Mouse (Mus musculus) heart, embryonic 11.5 days (tissue): ENCODE results near the gene Cpeb3. TPM values are rescaled to one million over a fixed set of nuclear protein-coding genes. Genes with fewer than 3 reads are reported as not detected.
"Not testable (repeated sequence)": the region's sequence is repeated elsewhere in the genome, so short reads cannot be mapped to it uniquely, and the experiment has no call there.

Experiments used
- ATAC-seq: fragments of 200-750 bp; cut with Nextera tagmentation; replicated peaks from 2 replicates; pipeline ENCODE4 v1.8.0; 2017; ENCODE audit warnings: moderate library complexity; ENCODE audit not compliant: insufficient number of reproducible peaks, low FRiP score, low TSS enrichment
- H3K27ac ChIP-seq: fragments of 300-500 bp; sonication (generic); 2 replicates; pipeline ENCODE4 v1.5.1; 2014; ENCODE audit warnings: mild to moderate bottlenecking, low read depth, low read length
- H3K27me3 ChIP-seq: fragments of 300-500 bp; sonication (generic); 2 replicates; pipeline ENCODE4 v1.6.1; 2014; ENCODE audit warnings: mild to moderate bottlenecking, low read length, mixed read lengths; ENCODE audit not compliant: control insufficient read depth, insufficient read depth
- H3K36me3 ChIP-seq: fragments of 300-500 bp; sonication (generic); 2 replicates; pipeline ENCODE4 v1.6.1; 2014; ENCODE audit warnings: mild to moderate bottlenecking, low read length, moderate library complexity, mixed read lengths; ENCODE audit not compliant: control insufficient read depth, insufficient read depth
- H3K4me1 ChIP-seq: fragments of 300-500 bp; sonication (generic); 2 replicates; pipeline ENCODE4 v1.6.1; 2014; ENCODE audit warnings: low read length; ENCODE audit not compliant: control insufficient read depth, insufficient read depth
- H3K4me2 ChIP-seq: fragments of 300-500 bp; sonication (generic); 2 replicates; pipeline ENCODE4 v1.6.1; 2014; ENCODE audit warnings: mild to moderate bottlenecking, moderate library complexity
- H3K4me3 ChIP-seq: fragments of 300-500 bp; sonication (generic); 2 replicates; pipeline ENCODE4 v1.5.1; 2014; ENCODE audit warnings: low read depth, low read length
- H3K9ac ChIP-seq: fragments of 300-500 bp; sonication (generic); 2 replicates; pipeline ENCODE4 v1.6.1; 2014; ENCODE audit warnings: mild to moderate bottlenecking, low read depth, low read length, moderate library complexity
- H3K9me3 ChIP-seq: fragments of 300-500 bp; sonication (generic); replicated peaks from 2 replicates; pipeline ENCODE4 v1.6.1; 2016; ENCODE audit warnings: low read length; ENCODE audit not compliant: control insufficient read depth
- WGBS: fragments of 180-500 bp; shearing (Covaris S2); extraction: QIAGEN DNeasy Blood & Tissue Kit; methylation state at CpG from one replicate; pipeline ENCODE4 v1.1.7; 2014; ENCODE audit not compliant: insufficient replicate concordance; 5-methylcytosine and 5-hydroxymethylcytosine counted together
- polyA plus RNA-seq: library from polyadenylated mRNA; unstranded; fragments of >200 nt; fragmentation: Nextera tagmentation; extraction: Ambion mirVana; gene quantifications from 2 replicates; pipeline ENCODE4 v1.2.1, GENCODE M21; 2014

Cpeb3 gene
- polyA plus RNA-seq, 1 experiment from 2014 or later: 4.4 TPM

- Histone ChIP-seq H3K27ac (no peak overlapping the region), H3K4me2 (no peak overlapping the region), H3K9me3 (no peaks in the 10 kb centered on the region), H3K36me3 (peaks cover 9% of the 10 kb centered on the region), H3K9ac (no peak overlapping the region), H3K4me3 (no peak overlapping the region), H3K4me1 (peaks cover 17% of the 10 kb centered on the region), H3K27me3 (no peaks in the 10 kb centered on the region)
- ATAC-seq: no peak
- WGBS: 92% methylated on average over 4 of the region's 4 CpGs
Observed at GRCm38 (mm10) chr19:37210457-37210856, 2.1 kb upstream of the Cpeb3 start.

- H3K4me3 ChIP-seq: peak overlapping the region; percentile 99
- peak overlapping the region; percentile 87 for H3K4me2 ChIP-seq
- H3K9ac ChIP-seq: no peak overlapping the region
Observed at GRCm38 (mm10) chr19:37209467-37210128, 1.2 kb upstream of the Cpeb3 start.

DNA sequence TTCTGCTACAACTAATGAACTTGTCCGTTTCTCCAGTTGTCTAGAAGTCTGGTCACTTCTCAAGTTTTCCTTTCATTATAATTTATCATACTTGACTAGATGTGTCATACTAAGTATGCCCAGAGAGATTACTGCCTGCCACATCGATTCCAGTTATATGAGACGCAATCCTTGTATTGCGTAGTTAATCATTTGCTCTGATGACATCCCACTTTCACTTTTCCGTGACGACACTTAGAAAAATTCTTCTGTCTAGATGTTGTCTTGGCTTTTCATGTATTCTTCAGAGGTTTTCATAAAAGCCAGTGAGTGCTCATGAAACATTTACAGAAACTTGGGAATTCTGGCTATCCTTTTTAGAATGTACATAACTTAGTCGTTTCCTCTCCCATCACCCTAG, 585 bp upstream of the Cpeb3 start:
- Histone ChIP-seq H3K27me3 (no peaks in the 10 kb centered on the region), H3K27ac (no peak overlapping the region), H3K36me3 (peaks cover 8% of the 10 kb centered on the region; the same call in 1 of the 2 replicates), H3K4me2 (peak overlapping the region; percentile 87), H3K4me3 (peak overlapping the region; percentile 99), H3K4me1 (peaks cover 12% of the 10 kb centered on the region), H3K9me3 (no peaks in the 10 kb centered on the region), H3K9ac (peak overlapping the region; percentile 99)
- no peak for ATAC-seq
- WGBS: 86% methylated on average over 7 of the region's 7 CpGs

More at GRCm38 (mm10) chr19:37209467-37210128, 1.2 kb upstream of the Cpeb3 start:
- no peaks in the 10 kb centered on the region for H3K27me3 ChIP-seq
- ATAC-seq: no peak
- 81% methylated on average over 8 of the region's 8 CpGs for WGBS
- peaks cover 12% of the 10 kb centered on the region for H3K4me1 ChIP-seq
- H3K27ac ChIP-seq: no peak overlapping the region
- peaks cover 8% of the 10 kb centered on the region; the same call in 1 of the 2 replicates for H3K36me3 ChIP-seq
- no peaks in the 10 kb centered on the region for H3K9me3 ChIP-seq

DNA sequence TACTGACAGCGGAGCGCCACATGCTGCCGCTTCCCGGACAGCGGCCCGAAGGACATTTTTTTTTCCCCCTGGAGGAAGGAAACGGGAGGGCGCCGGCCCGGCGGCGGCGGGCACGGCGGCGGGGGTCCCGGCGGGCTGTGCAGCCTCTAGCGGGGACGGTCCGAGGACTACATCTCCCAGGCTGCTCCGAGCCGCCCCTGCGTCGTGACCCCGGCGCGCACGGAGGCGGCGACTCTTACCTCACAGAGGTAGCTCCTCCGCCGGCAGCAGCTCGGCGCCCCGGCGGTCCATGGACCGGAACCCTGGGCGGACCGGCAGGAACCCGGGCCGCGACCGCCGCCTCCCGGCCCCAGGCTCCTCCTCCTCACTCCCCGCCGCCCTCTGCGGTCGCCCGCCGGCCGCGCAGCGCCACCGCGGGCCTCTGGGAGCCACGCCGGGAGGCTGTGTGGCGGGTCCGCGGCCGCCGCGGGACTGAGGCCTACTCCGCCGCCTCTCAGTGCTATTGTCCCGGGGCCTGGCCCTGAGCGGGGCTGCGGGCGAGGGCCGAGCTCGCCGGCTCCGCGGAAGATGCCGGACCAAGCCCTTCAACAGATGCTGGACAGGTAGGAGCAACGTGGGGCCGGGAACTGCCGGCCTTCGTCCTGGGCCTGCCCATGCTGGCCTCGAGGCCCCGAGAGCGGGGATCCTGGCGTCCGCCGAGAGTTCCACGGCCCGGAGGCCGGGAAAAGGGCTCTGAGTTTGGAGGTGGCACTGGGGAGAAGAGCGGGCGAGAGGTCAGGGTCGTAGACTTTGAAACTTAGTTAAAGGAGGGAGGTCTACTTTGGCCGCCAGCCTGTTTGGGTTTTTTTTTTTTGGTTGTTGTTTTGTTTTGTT, 862 bp downstream of the Cpeb3 start, which contains the start of gene March5:
Gene March5 (plus strand): TSS at position 241 of the 873 bp plus-strand sequence.
- no peaks in the 10 kb centered on the region for H3K27me3 ChIP-seq
- peak within 1 kb of the TSS; percentile 99 for H3K9ac ChIP-seq
- peak within 1 kb of the TSS; percentile 87 for H3K4me2 ChIP-seq
- WGBS: under 1% methylated on average over 74 of the region's 94 CpGs
- H3K36me3 ChIP-seq: peaks cover 6% of the 10 kb centered on the region; the same call in 1 of the 2 replicates
- peak within 1 kb of the TSS; percentile 99 for H3K4me3 ChIP-seq
- ATAC-seq: peak; percentile 96
- peak within 1 kb of the TSS; percentile 94 for H3K27ac ChIP-seq
- no peaks in the 10 kb centered on the region for H3K9me3 ChIP-seq
- peaks cover 12% of the 10 kb centered on the region for H3K4me1 ChIP-seq

DNA sequence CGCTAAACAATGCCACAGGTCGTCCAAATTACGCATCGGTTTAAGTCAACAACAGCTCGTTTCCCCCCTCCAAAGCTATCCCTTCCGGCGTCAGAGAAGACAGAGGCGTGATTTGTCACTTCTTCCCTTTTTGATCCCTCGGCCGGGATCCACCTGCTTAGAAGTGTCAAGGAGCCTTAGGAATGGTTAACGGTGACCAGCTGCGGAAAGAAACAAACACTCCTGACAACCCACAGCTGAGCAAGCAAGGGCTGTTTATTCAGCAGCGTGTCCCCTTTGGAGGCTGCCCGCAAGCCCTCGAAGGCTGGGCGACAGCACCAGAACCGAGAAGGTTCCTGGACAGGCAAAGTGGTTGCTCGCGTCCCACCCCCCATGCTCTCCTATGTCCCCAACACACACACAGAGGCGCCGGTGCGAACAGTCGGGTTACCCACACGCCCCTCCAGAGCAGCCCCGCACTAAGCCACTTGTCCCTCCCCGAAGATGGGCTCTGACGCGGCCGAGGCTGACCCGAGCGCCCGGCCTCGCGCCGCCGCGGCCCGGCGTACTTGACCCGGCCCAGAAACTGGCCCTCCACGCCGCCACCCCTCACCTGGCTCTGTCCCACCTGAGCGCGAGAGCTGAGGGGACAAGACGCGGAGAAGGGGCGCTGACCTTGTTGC, 1.6 kb downstream of the Cpeb3 start:
- Histone ChIP-seq H3K36me3 (peaks cover 3% of the 10 kb centered on the region; the same call in 1 of the 2 replicates), H3K27me3 (no peaks in the 10 kb centered on the region), H3K4me1 (peaks cover 12% of the 10 kb centered on the region), H3K9me3 (no peaks in the 10 kb centered on the region), H3K4me3 (peak overlapping the region; percentile 99), H3K4me2 (peak overlapping the region; percentile 87), H3K27ac (peak overlapping the region; percentile 94), H3K9ac (peak overlapping the region; percentile 99)
- peak; percentile 75 for ATAC-seq
- under 1% methylated on average over 45 of the region's 47 CpGs for WGBS

DNA sequence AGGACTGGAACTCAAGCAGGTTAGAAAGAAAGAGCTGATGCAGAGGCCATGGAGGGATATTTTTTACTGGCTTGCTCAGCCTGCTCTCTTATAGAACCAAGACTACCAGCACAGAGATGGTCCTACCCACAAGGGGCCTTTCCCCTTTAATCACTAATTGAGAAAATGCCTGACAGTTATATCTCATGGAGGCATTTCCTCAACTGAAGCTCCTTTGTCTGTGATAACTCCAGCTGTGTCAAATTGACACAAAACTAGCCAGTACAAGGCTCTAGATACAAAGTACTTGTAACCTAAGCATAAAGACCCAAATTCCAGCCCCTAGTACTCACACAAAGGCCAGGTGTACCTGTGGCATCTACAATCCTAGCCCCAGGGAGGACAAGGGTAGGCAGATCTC, 3.2 kb downstream of the Cpeb3 start:
- not testable (repeated sequence) for H3K4me2 ChIP-seq, ATAC-seq, H3K36me3 ChIP-seq, H3K27ac ChIP-seq, H3K9me3 ChIP-seq, H3K9ac ChIP-seq, H3K4me3 ChIP-seq, H3K27me3 ChIP-seq
- H3K4me1 ChIP-seq: peaks cover 12% of the 10 kb centered on the region

- WGBS: 95% methylated on average over 1 of the region's 1 CpGs
- ATAC-seq: no peak
Observed at GRCm38 (mm10) chr19:37203371-37203770, 5.0 kb downstream of the Cpeb3 start.

GRCm38 (mm10) chr19:37199889-37200288, 8.5 kb downstream of the Cpeb3 start:
- H3K9ac ChIP-seq: no peak overlapping the region

More at GRCm38 (mm10) chr19:37203371-37203770, 5.0 kb downstream of the Cpeb3 start:
- no peaks in the 10 kb centered on the region for H3K36me3 ChIP-seq
- H3K9ac ChIP-seq: no peak overlapping the region
- no peaks in the 10 kb centered on the region for H3K9me3 ChIP-seq
- no peaks in the 10 kb centered on the region for H3K27me3 ChIP-seq
- H3K27ac ChIP-seq: no peak overlapping the region
- H3K4me3 ChIP-seq: no peak overlapping the region
- no peak overlapping the region for H3K4me2 ChIP-seq
- H3K4me1 ChIP-seq: no peaks in the 10 kb centered on the region

More at GRCm38 (mm10) chr19:37199889-37200288, 8.5 kb downstream of the Cpeb3 start:
- H3K4me2 ChIP-seq: no peak overlapping the region
- no peak overlapping the region for H3K4me3 ChIP-seq
- 72% methylated on average over 2 of the region's 2 CpGs for WGBS
- H3K4me1 ChIP-seq: no peaks in the 10 kb centered on the region
- ATAC-seq: no peak
- no peak overlapping the region for H3K27ac ChIP-seq
- H3K27me3 ChIP-seq: no peaks in the 10 kb centered on the region
- H3K36me3 ChIP-seq: no peaks in the 10 kb centered on the region
- H3K9me3 ChIP-seq: no peaks in the 10 kb centered on the region
